ENCODE assay signal across 9 mouse cellular contexts in genomic region chr3:135730790-135731189, GRCm38 (mm10). TPM values are rescaled to one million over a fixed set of nuclear protein-coding genes. Genes with fewer than 3 reads are reported as not detected.
DNase-seq lines count a peak whose midpoint lies in the region; ATAC-seq and TF ChIP-seq lines count a peak whose summit lies in the region.
"Had no signal": no experiment of that assay in that cellular context is flagged by ENCODE, and none has a peak within 500 bp of the region (broad histone marks: within the 10 kb centered on the region; RNA-seq: fewer than 3 reads in every experiment).

No protein-coding gene starts in this region.

- no peak overlapping the region for H3K4me2 ChIP-seq in hindbrain, embryonic 11.5 days (replicated peaks; ENCODE audit: low read depth, low read length)
- H3K4me2 ChIP-seq in midbrain, postnatal 0 days (ENCODE audit: low read depth, low read length, poor library complexity, severe bottlenecking), result peak overlapping the region; percentile 39
- H3K4me2 ChIP-seq: limb, embryonic 15.5 days had no signal

- H3K27ac ChIP-seq in layer of hippocampus, adult 2 months, result peak overlapping the region; percentile 19; the same call in 1 of the 2 replicates
- no peak overlapping the region for H3K27ac ChIP-seq in hindbrain, embryonic 11.5 days (ENCODE audit: low read depth, low read length)
- no peak overlapping the region for H3K27ac ChIP-seq in midbrain, postnatal 0 days (ENCODE audit: low read depth, low read length)
- H3K27ac ChIP-seq: limb, embryonic 15.5 days had no signal

- peak overlapping the region; percentile 41 for H3K4me3 ChIP-seq in layer of hippocampus, adult 2 months
- H3K4me3 ChIP-seq in hindbrain, embryonic 11.5 days (ENCODE audit: low read depth, low read length), result no peak overlapping the region
- peak overlapping the region; percentile 14; the same call in 1 of the 2 replicates for H3K4me3 ChIP-seq in midbrain, postnatal 0 days (ENCODE audit: low read depth, low read length)
- H3K4me3 ChIP-seq: limb, embryonic 15.5 days had no signal

- 45% methylated on average over 9 of the region's 9 CpGs for WGBS in hindbrain, embryonic 11.5 days
- 41% methylated on average over 9 of the region's 9 CpGs for WGBS in midbrain, postnatal 0 days

- DNase-seq in layer of hippocampus, adult 2 months (ENCODE audit: low spot score in 2 of 2), result no peak
- DNase-seq in layer of hippocampus, adult 11-12 months (ENCODE audit: low spot score), result no peak
- DNase-seq in c-Kit-positive CD71-positive TER-119-positive erythroid progenitor cells, embryonic 14.5 days (ENCODE audit: low spot score), result peak; percentile 40
- DNase-seq in hindbrain, embryonic 11.5 days (ENCODE audit: low spot score), result peak; percentile 36
- DNase-seq in midbrain, postnatal 0 days (ENCODE audit: low spot score), result peak; percentile 44
- no peak for DNase-seq in spleen, postnatal 36 days (ENCODE audit: low spot score in 2 of 2)
- DNase-seq in yolk sac, embryonic 10.5 days (ENCODE audit: low spot score), result no peak
- DNase-seq in spleen, postnatal 14 days (ENCODE audit: low spot score in 2 of 2), result no peak

- no peaks in the 10 kb centered on the region for H3K27me3 ChIP-seq in hindbrain, embryonic 11.5 days (ENCODE audit: control insufficient read depth, insufficient read depth, low read length)
- no peaks in the 10 kb centered on the region for H3K27me3 ChIP-seq in midbrain, postnatal 0 days (ENCODE audit: insufficient read depth, low read length)
- H3K27me3 ChIP-seq: limb, embryonic 15.5 days had no signal

- 0 out of 2 replicates have a peak, but pooled peaks cover 3% of the 10 kb centered on the region for H3K4me1 ChIP-seq in hindbrain, embryonic 11.5 days (replicated peaks; ENCODE audit: control insufficient read depth, insufficient read depth, low read length)
- no peaks in the 10 kb centered on the region for H3K4me1 ChIP-seq in midbrain, postnatal 0 days (ENCODE audit: insufficient read depth, low read length)
- H3K4me1 ChIP-seq: limb, embryonic 15.5 days had no signal

- H3K9ac ChIP-seq in hindbrain, embryonic 11.5 days (ENCODE audit: low read depth, low read length), result no peak overlapping the region
- H3K9ac ChIP-seq in midbrain, postnatal 0 days (replicated peaks; ENCODE audit: low read length, poor library complexity, severe bottlenecking), result no peak overlapping the region
- H3K9ac ChIP-seq: limb, embryonic 15.5 days had no signal

- TF ChIP-seq CTCF in layer of hippocampus, adult 2 months (conservative IDR thresholded peaks at IDR 0.05), result no peak
- TF ChIP-seq CTCF in midbrain, postnatal 0 days (IDR thresholded peaks at IDR 0.05), result no peak

- no peaks in the 10 kb centered on the region for H3K9me3 ChIP-seq in hindbrain, embryonic 11.5 days (ENCODE audit: control insufficient read depth, low read length)
- H3K9me3 ChIP-seq in midbrain, postnatal 0 days (ENCODE audit: low read length), result no peaks in the 10 kb centered on the region
- H3K9me3 ChIP-seq: limb, embryonic 15.5 days had no signal

- no peaks in the 10 kb centered on the region for H3K36me3 ChIP-seq in hindbrain, embryonic 11.5 days (ENCODE audit: control insufficient read depth, insufficient read depth, low read length)
- no peaks in the 10 kb centered on the region for H3K36me3 ChIP-seq in midbrain, postnatal 0 days (ENCODE audit: insufficient read depth, low read length)
- H3K36me3 ChIP-seq: limb, embryonic 15.5 days had no signal

- peak; percentile 82 for ATAC-seq in hindbrain, embryonic 11.5 days (ENCODE audit: low FRiP score)
- peak; percentile 54 for ATAC-seq in midbrain, postnatal 0 days (ENCODE audit: low FRiP score)

RNA-seq across cellular contexts. Expression of gene Nfkb1, which starts 39.4 kb away (rescaled TPM):
- total RNA-seq in layer of hippocampus, adult 2 months (2021), result 10 to 100 TPM; 23.0 to 27.9 TPM
- polyA plus RNA-seq in hindbrain, embryonic 11.5 days (2014; fragmentation: Nextera tagmentation; extraction: Ambion mirVana), result 10.6 and 12.3 TPM in 2 replicates
- 26.2 and 27.0 TPM in 2 replicates for total RNA-seq in midbrain, postnatal 0 days (2014; rRNA removed)
- polyA plus RNA-seq in midbrain, postnatal 0 days (2015; fragmentation: Nextera tagmentation; extraction: Ambion mirVana), result 4.1 and 4.2 TPM in 2 replicates

Comparison
In these comparisons a context has a peak if more than half of its experiments do, and no peak if none do; other contexts are left out.
1. DNase-seq: peak in c-Kit-positive CD71-positive TER-119-positive erythroid progenitor cells, embryonic 14.5 days (single experiment), hindbrain, embryonic 11.5 days (single experiment) and midbrain, postnatal 0 days (single experiment); none in layer of hippocampus, adult 2 months (0 of 2), layer of hippocampus, adult 11-12 months (single experiment), spleen, postnatal 36 days (0 of 2), yolk sac, embryonic 10.5 days (single experiment) and spleen, postnatal 14 days (0 of 2).